Mouse (Mus musculus): Measurements from ENCODE around the gene Lrp5.

- TF ChIP-seq CTCF (IDR thresholded peaks at IDR 0.05; ENCODE audit: extremely low read depth, insufficient read depth, low read length) (no peak), POLR2A (IDR thresholded peaks at IDR 0.05; ENCODE audit: extremely low read depth, insufficient read depth, low read length) (no peak)
Observed at GRCm38 (mm10) chr19:3648830-3649450, 37.4 kb downstream of the Lrp5 start.
